ENCODE assay signal across 9 mouse cellular contexts in genomic region chr7:130073388-130073787, GRCm38 (mm10).
A peak's percentile ranks its signal among the peaks of the same experiment; 100 is the strongest.
DNase-seq lines count a peak whose midpoint lies in the region; ATAC-seq lines count a peak whose summit lies in the region.
"Had no signal": no experiment of that assay in that cellular context is flagged by ENCODE, and none has a peak within 500 bp of the region (broad histone marks: within the 10 kb centered on the region; RNA-seq: fewer than 3 reads in every experiment).

No protein-coding gene starts in this region.

- peak overlapping the region in 1 of 2 experiments; percentile 31; a peak in 1 of 4 replicates for H3K4me3 ChIP-seq in heart, embryonic 14.5 days (ENCODE audit: control insufficient read depth in 1 of 2, insufficient read depth in 1 of 2, low read depth in 1 of 2, low read length in 2 of 2)
- peak overlapping the region; percentile 34; the same call in 1 of the 2 replicates for H3K4me3 ChIP-seq in embryonic facial prominence, embryonic 13.5 days
- H3K4me3 ChIP-seq in intestine, embryonic 16.5 days (ENCODE audit: low read length) = peak overlapping the region; percentile 35; the same call in 1 of the 2 replicates
- no peak overlapping the region for H3K4me3 ChIP-seq in midbrain, embryonic 14.5 days (replicated peaks; ENCODE audit: low read depth, low read length)

- H3K4me2 ChIP-seq in heart, embryonic 14.5 days (ENCODE audit: low read length) = peak overlapping the region; percentile 65
- peak overlapping the region; percentile 63 for H3K4me2 ChIP-seq in embryonic facial prominence, embryonic 13.5 days
- H3K4me2 ChIP-seq in intestine, embryonic 16.5 days (ENCODE audit: low read depth, low read length) = peak overlapping the region; percentile 59
- H3K4me2 ChIP-seq in midbrain, embryonic 14.5 days (ENCODE audit: low read length) = peak overlapping the region; percentile 51

- ATAC-seq in heart, embryonic 14.5 days (ENCODE audit: insufficient number of reproducible peaks, insufficient read depth, low FRiP score, low read depth) = no peak
- no peak for ATAC-seq in embryonic facial prominence, embryonic 13.5 days (ENCODE audit: insufficient number of reproducible peaks, insufficient read depth, low FRiP score, low TSS enrichment, low read depth)
- peak; percentile 63 for ATAC-seq in intestine, embryonic 16.5 days
- ATAC-seq in midbrain, embryonic 14.5 days (ENCODE audit: low FRiP score, low TSS enrichment) = no peak
- ATAC-seq: inflammation-experienced regulatory T-cells, adult 6 months had no signal

- WGBS in heart, embryonic 14.5 days = 72% methylated on average over 11 of the region's 11 CpGs
- WGBS in embryonic facial prominence, embryonic 13.5 days = 38% methylated on average over 11 of the region's 11 CpGs
- WGBS in intestine, embryonic 16.5 days = 33% methylated on average over 11 of the region's 11 CpGs
- WGBS in midbrain, embryonic 14.5 days = 63% methylated on average over 11 of the region's 11 CpGs

- no peak overlapping the region; a peak in 1 of 4 replicates for H3K27ac ChIP-seq in heart, embryonic 14.5 days (replicated peaks in 1 of 2; ENCODE audit: control insufficient read depth in 1 of 2, insufficient read depth in 1 of 2, low read depth in 2 of 2, low read length in 2 of 2)
- H3K27ac ChIP-seq in embryonic facial prominence, embryonic 13.5 days = peak overlapping the region; percentile 92
- peak overlapping the region; percentile 81 for H3K27ac ChIP-seq in intestine, embryonic 16.5 days (ENCODE audit: low read length)
- no peak overlapping the region for H3K27ac ChIP-seq in midbrain, embryonic 14.5 days (replicated peaks; ENCODE audit: low read depth, low read length)

- H3K27me3 ChIP-seq in heart, embryonic 14.5 days (ENCODE audit: control insufficient read depth, insufficient read depth, low read length) = peaks cover 3% of the 10 kb centered on the region; the same call in 1 of the 2 replicates
- no peaks in the 10 kb centered on the region for H3K27me3 ChIP-seq in embryonic facial prominence, embryonic 13.5 days
- no peaks in the 10 kb centered on the region for H3K27me3 ChIP-seq in intestine, embryonic 16.5 days (replicated peaks; ENCODE audit: control insufficient read depth, insufficient read depth, low read length)
- H3K27me3 ChIP-seq in midbrain, embryonic 14.5 days (ENCODE audit: control insufficient read depth, insufficient read depth, low read length) = no peaks in the 10 kb centered on the region

- peaks cover 4 to 14% of the 10 kb centered on the region in 2 experiments for H3K4me1 ChIP-seq in heart, embryonic 14.5 days (ENCODE audit: control insufficient read depth in 2 of 2, insufficient read depth in 2 of 2, low read length in 2 of 2)
- H3K4me1 ChIP-seq in embryonic facial prominence, embryonic 13.5 days = peaks cover 17% of the 10 kb centered on the region
- H3K4me1 ChIP-seq in intestine, embryonic 16.5 days (ENCODE audit: control insufficient read depth, insufficient read depth, low read length) = peaks cover 15% of the 10 kb centered on the region
- peaks cover 4% of the 10 kb centered on the region; the same call in 1 of the 2 replicates for H3K4me1 ChIP-seq in midbrain, embryonic 14.5 days (ENCODE audit: control insufficient read depth, insufficient read depth, low read length)

- H3K36me3 ChIP-seq in heart, embryonic 14.5 days (ENCODE audit: control insufficient read depth, insufficient read depth, low read length) = no peaks in the 10 kb centered on the region
- no peaks in the 10 kb centered on the region for H3K36me3 ChIP-seq in embryonic facial prominence, embryonic 13.5 days
- no peaks in the 10 kb centered on the region for H3K36me3 ChIP-seq in intestine, embryonic 16.5 days (ENCODE audit: control insufficient read depth, insufficient read depth, low read length)
- H3K36me3 ChIP-seq in midbrain, embryonic 14.5 days (ENCODE audit: control insufficient read depth, insufficient read depth, low read length) = no peaks in the 10 kb centered on the region

- no peaks in the 10 kb centered on the region for H3K9me3 ChIP-seq in heart, embryonic 14.5 days (ENCODE audit: control insufficient read depth, low read length)
- H3K9me3 ChIP-seq in embryonic facial prominence, embryonic 13.5 days = no peaks in the 10 kb centered on the region
- H3K9me3 ChIP-seq in intestine, embryonic 16.5 days (ENCODE audit: control insufficient read depth, low read length) = no peaks in the 10 kb centered on the region
- H3K9me3 ChIP-seq in midbrain, embryonic 14.5 days (ENCODE audit: control insufficient read depth, low read length) = no peaks in the 10 kb centered on the region

- DNase-seq in heart, adult 9 months (ENCODE audit: low spot score in 2 of 2) = no peak
- DNase-seq in midbrain, embryonic 14.5 days = no peak
- no peak for DNase-seq in spleen, adult 18-20 months
- DNase-seq in thymus, postnatal 0 days (ENCODE audit: low spot score) = no peak
- no peak for DNase-seq in gastrocnemius, postnatal 25 days

- no peak overlapping the region for H3K9ac ChIP-seq in heart, embryonic 14.5 days (ENCODE audit: low read length)
- H3K9ac ChIP-seq in embryonic facial prominence, embryonic 13.5 days = no peak overlapping the region
- H3K9ac ChIP-seq in intestine, embryonic 16.5 days (ENCODE audit: low read depth, low read length) = no peak overlapping the region
- no peak overlapping the region for H3K9ac ChIP-seq in midbrain, embryonic 14.5 days (replicated peaks; ENCODE audit: low read length)

Comparison
In these comparisons a context has a peak if more than half of its experiments do, and no peak if none do; other contexts are left out.
1. H3K27ac ChIP-seq: peak in embryonic facial prominence, embryonic 13.5 days (single experiment) and intestine, embryonic 16.5 days (single experiment); none in heart, embryonic 14.5 days (0 of 2) and midbrain, embryonic 14.5 days (single experiment).
2. Peak in every context shown above with its lines, with median percentiles within 50 percentile points of each other: H3K4me2 ChIP-seq.